Mouse (Mus musculus) midbrain, embryonic 16.5 days (tissue): ENCODE measurements at regions not wholly inside any gene's neighbourhood (a gene's known extent, or its start where the extent isn't known, plus 50 kb on each side); places are given as distances from the start of the nearest gene placed in this dataset.

Experiments used
- ATAC-seq: fragments of 200-750 bp; cut with Nextera tagmentation; 2 replicates; pipeline ENCODE4 v1.8.0; 2017; ENCODE audit warnings: moderate TSS enrichment
- H3K27ac ChIP-seq: fragments of 300-500 bp; sonication (generic); 2 replicates; pipeline ENCODE4 v1.5.1; 2014; ENCODE audit warnings: mild to moderate bottlenecking, low read length, mixed read lengths
- H3K27me3 ChIP-seq: fragments of 300-500 bp; sonication (generic); 2 replicates; pipeline ENCODE4 v1.6.1; 2014; ENCODE audit warnings: low read depth, low read length, mixed read lengths; ENCODE audit not compliant: control insufficient read depth, insufficient read depth
- H3K36me3 ChIP-seq: fragments of 300-500 bp; sonication (generic); 2 replicates; pipeline ENCODE4 v1.6.1; 2014; ENCODE audit warnings: mild to moderate bottlenecking, low read length, moderate library complexity, mixed read lengths; ENCODE audit not compliant: control insufficient read depth, insufficient read depth
- H3K4me1 ChIP-seq: fragments of 300-500 bp; sonication (generic); 2 replicates; pipeline ENCODE4 v1.6.1; 2014; ENCODE audit warnings: mild to moderate bottlenecking, low read length, mixed read lengths; ENCODE audit not compliant: control insufficient read depth, insufficient read depth
- H3K4me2 ChIP-seq: fragments of 300-500 bp; sonication (generic); 2 replicates; pipeline ENCODE4 v1.6.1; 2014; ENCODE audit warnings: mild to moderate bottlenecking, low read length, mixed read lengths
- H3K4me3 ChIP-seq: fragments of 300-500 bp; sonication (generic); 2 replicates; pipeline ENCODE4 v1.5.1; 2014; ENCODE audit warnings: low read depth, mild to moderate bottlenecking, low read length, moderate library complexity, mixed read lengths
- H3K9ac ChIP-seq: fragments of 300-500 bp; sonication (generic); 2 replicates; pipeline ENCODE4 v1.6.1; 2014; ENCODE audit warnings: low read depth, low read length, mixed read lengths
- H3K9me3 ChIP-seq: fragments of 300-500 bp; sonication (generic); replicated peaks from 2 replicates; pipeline ENCODE4 v1.6.1; 2014; ENCODE audit warnings: mild to moderate bottlenecking, low read length, mixed read lengths; ENCODE audit not compliant: control insufficient read depth, poor library complexity, severe bottlenecking
- WGBS: fragments of 180-500 bp; shearing (Covaris S2); extraction: QIAGEN DNeasy Blood & Tissue Kit; methylation state at CpG from one replicate; pipeline ENCODE4 v1.1.7; 2014; 5-methylcytosine and 5-hydroxymethylcytosine counted together

GRCm38 (mm10) chr13:6214189-6214588 lies 333.8 kb upstream of the Pitrm1 start:
- ATAC-seq, result no peak
- H3K9ac ChIP-seq, result no peak overlapping the region
- H3K4me3 ChIP-seq, result no peak overlapping the region
- no peaks in the 10 kb centered on the region for H3K27me3 ChIP-seq
- H3K36me3 ChIP-seq, result no peaks in the 10 kb centered on the region
- no peaks in the 10 kb centered on the region for H3K4me1 ChIP-seq
- no peak overlapping the region for H3K27ac ChIP-seq
- H3K9me3 ChIP-seq, result no peaks in the 10 kb centered on the region
- 91% methylated on average over 2 of the region's 2 CpGs for WGBS
- no peak overlapping the region for H3K4me2 ChIP-seq

DNA sequence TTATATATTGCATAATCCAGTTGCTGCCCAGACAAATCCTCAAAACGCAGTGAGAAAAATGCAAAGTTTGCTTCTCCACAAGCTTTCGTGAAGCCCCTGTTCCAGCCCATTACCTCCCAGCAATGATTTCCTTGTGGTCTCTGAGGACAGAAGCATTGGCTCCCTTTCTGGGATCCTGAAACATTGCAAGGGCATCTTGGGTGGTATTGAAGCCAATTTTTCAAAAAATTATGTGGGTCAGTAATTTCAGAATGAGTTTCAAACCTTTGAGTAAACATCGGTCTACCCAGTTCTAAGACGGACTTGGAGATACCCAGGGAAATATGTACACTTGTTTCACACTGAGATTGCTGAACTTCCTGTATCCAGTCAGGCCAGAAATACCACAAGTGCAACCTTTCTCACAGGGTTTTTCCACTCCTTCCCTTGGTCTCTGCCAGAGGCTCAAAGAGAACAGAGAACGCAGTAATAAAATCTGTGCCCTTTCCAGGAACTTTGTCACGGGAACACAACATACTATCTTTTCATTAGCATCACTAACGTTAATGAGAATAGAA lies 321.8 kb upstream of the Pitrm1 start:
- no peak overlapping the region for H3K4me3 ChIP-seq
- no peaks in the 10 kb centered on the region for H3K36me3 ChIP-seq
- 80% methylated on average over 7 of the region's 7 CpGs for WGBS
- H3K4me1 ChIP-seq, result no peaks in the 10 kb centered on the region
- H3K9ac ChIP-seq, result no peak overlapping the region
- H3K27ac ChIP-seq, result no peak overlapping the region
- no peak for ATAC-seq
- H3K9me3 ChIP-seq, result no peaks in the 10 kb centered on the region
- no peak overlapping the region for H3K4me2 ChIP-seq
- no peaks in the 10 kb centered on the region for H3K27me3 ChIP-seq

DNA sequence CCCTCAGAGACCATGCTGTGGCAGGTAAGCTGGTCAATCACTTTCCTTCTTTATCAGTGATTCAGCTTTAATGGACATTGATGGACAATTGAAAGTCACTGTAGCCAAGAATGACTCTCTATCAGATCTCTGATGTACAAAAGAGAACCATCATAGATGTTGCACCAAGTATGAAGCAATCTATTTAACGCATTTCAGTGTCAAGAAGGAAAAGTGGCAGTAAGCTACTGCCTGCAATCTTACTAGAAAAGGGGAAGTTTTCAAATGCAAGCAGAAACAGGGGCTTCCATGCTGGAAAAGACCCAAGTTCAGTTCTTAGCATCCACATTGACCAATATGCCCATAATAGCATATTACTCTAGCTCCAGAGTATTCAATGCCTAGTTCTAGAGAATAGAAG lies 319.7 kb upstream of the Pitrm1 start:
- Histone ChIP-seq H3K4me2 (no peak overlapping the region), H3K27ac (no peak overlapping the region)

GRCm38 (mm10) chr13:6235394-6235793 lies 312.6 kb upstream of the Pitrm1 start:
- WGBS, result 95% methylated on average over 1 of the region's 1 CpGs
- Histone ChIP-seq H3K36me3 (no peaks in the 10 kb centered on the region), H3K9ac (no peak overlapping the region), H3K27ac (no peak overlapping the region), H3K9me3 (no peaks in the 10 kb centered on the region), H3K27me3 (no peaks in the 10 kb centered on the region), H3K4me1 (no peaks in the 10 kb centered on the region), H3K4me3 (no peak overlapping the region), H3K4me2 (no peak overlapping the region)
- no peak for ATAC-seq

More for the DNA sequence above, 319.7 kb upstream of the Pitrm1 start:
- Histone ChIP-seq H3K36me3 (no peaks in the 10 kb centered on the region), H3K9ac (no peak overlapping the region), H3K27me3 (no peaks in the 10 kb centered on the region), H3K4me3 (no peak overlapping the region), H3K9me3 (no peaks in the 10 kb centered on the region), H3K4me1 (no peaks in the 10 kb centered on the region)
- ATAC-seq, result no peak
- WGBS, result 89% methylated on average over 1 of the region's 1 CpGs

DNA sequence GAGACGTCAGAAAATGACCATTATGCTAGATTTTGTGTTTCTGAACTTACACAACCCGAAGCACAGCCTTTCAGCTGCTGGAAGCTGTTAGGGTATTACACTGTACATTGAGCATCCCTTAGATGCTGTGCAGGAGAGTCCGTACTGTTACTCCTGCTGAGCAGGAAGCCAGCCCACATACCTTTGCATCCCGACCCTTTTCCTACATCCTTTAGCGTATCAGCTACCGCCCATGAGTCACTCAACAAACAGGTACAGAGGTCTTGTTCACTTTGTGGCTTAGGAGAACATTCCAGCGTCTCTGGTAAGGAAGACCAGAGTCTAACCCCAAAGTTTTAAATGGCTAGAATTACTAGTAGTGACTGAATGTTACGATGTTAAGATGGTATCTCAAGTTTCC lies 311.4 kb upstream of the Pitrm1 start:
- Histone ChIP-seq H3K9ac (no peak overlapping the region), H3K27me3 (no peaks in the 10 kb centered on the region), H3K9me3 (no peaks in the 10 kb centered on the region), H3K27ac (no peak overlapping the region), H3K4me3 (no peak overlapping the region), H3K36me3 (no peaks in the 10 kb centered on the region), H3K4me1 (no peaks in the 10 kb centered on the region), H3K4me2 (no peak overlapping the region)
- WGBS, result 88% methylated on average over 8 of the region's 8 CpGs
- ATAC-seq, result no peak

DNA sequence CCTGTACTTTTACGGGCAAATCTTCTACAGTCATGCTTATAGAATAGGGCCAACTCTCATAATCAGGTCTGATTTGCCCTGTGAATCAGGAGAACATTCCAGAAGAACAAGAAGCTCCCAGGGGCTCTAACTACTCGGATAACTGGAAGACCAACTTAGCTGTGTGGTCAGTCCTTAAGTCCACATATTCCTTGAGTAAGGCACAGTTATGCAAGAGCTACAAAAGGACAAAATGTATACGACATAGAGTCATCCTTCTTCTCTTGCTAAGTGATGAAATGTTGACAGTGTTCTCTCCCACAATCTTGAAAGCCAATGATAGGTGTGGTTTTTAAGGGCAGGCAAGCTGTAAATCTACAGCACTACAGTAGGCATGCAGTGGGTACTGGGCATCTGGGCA lies 310.7 kb upstream of the Pitrm1 start:
- no peak overlapping the region for H3K9ac ChIP-seq
- no peak overlapping the region for H3K4me2 ChIP-seq
- H3K27me3 ChIP-seq, result no peaks in the 10 kb centered on the region
- no peaks in the 10 kb centered on the region for H3K36me3 ChIP-seq
- WGBS, result 93% methylated on average over 3 of the region's 3 CpGs
- no peak for ATAC-seq
- H3K9me3 ChIP-seq, result no peaks in the 10 kb centered on the region
- no peak overlapping the region for H3K27ac ChIP-seq
- no peaks in the 10 kb centered on the region for H3K4me1 ChIP-seq
- H3K4me3 ChIP-seq, result no peak overlapping the region

DNA sequence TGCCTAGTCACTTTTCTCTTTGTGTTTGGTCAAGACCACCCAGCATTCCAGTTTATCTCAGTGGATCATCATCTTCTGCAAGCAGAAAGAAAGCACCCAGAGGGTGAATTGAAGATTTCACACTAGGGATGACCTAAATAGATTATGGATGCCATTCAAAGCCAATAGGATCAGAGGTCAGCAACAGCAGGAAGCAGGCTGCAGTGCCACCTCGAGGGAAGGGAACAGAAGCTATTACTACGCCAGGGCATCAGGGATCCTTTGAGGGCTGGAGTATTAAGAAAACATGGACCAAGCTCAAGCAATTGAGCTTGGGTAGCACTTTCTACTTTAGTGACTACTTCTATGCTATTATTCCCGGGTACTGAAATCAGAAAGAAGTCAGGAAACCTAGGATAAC lies 307.1 kb upstream of the Pitrm1 start:
- Histone ChIP-seq H3K9me3 (no peaks in the 10 kb centered on the region), H3K4me2 (no peak overlapping the region), H3K9ac (no peak overlapping the region), H3K27me3 (no peaks in the 10 kb centered on the region), H3K36me3 (no peaks in the 10 kb centered on the region), H3K4me3 (no peak overlapping the region), H3K27ac (no peak overlapping the region), H3K4me1 (no peaks in the 10 kb centered on the region)
- 34% methylated on average over 3 of the region's 3 CpGs for WGBS
- ATAC-seq, result no peak

- Histone ChIP-seq H3K4me2 (no peak overlapping the region), H3K4me3 (no peak overlapping the region), H3K27ac (no peak overlapping the region), H3K9me3 (no peaks in the 10 kb centered on the region), H3K4me1 (no peaks in the 10 kb centered on the region), H3K27me3 (no peaks in the 10 kb centered on the region), H3K36me3 (no peaks in the 10 kb centered on the region), H3K9ac (no peak overlapping the region)
- WGBS, result 86% methylated on average over 5 of the region's 5 CpGs
- ATAC-seq, result no peak
These were observed 306.4 kb upstream of the Pitrm1 start for GRCm38 (mm10) chr13:6241472-6242123.

GRCm38 (mm10) chr13:6250106-6250505 lies 297.8 kb upstream of the Pitrm1 start:
- no peaks in the 10 kb centered on the region; the same call in 1 of the 2 replicates for H3K4me1 ChIP-seq

More at GRCm38 (mm10) chr13:6250106-6250505, 297.8 kb upstream of the Pitrm1 start:
- Histone ChIP-seq H3K9me3 (no peaks in the 10 kb centered on the region), H3K36me3 (no peaks in the 10 kb centered on the region), H3K4me2 (no peak overlapping the region), H3K27me3 (no peaks in the 10 kb centered on the region), H3K4me3 (no peak overlapping the region), H3K27ac (no peak overlapping the region), H3K9ac (no peak overlapping the region)
- WGBS, result 89% methylated on average over 3 of the region's 3 CpGs
- ATAC-seq, result no peak
